Mouse (Mus musculus) telencephalon, adult 2 months (tissue): Measurements from ENCODE around the gene Rbm20.
"Not testable (repeated sequence)": the region's sequence is repeated elsewhere in the genome, so short reads cannot be mapped to it uniquely, and the experiment has no call there.

Experiments
- DNase-seq: peaks from one replicate; pipeline ENCODE4 v3.0.0-alpha.2; 2011; ENCODE audit warnings: low read depth, low spot score

The Rbm20 gene

DNA sequence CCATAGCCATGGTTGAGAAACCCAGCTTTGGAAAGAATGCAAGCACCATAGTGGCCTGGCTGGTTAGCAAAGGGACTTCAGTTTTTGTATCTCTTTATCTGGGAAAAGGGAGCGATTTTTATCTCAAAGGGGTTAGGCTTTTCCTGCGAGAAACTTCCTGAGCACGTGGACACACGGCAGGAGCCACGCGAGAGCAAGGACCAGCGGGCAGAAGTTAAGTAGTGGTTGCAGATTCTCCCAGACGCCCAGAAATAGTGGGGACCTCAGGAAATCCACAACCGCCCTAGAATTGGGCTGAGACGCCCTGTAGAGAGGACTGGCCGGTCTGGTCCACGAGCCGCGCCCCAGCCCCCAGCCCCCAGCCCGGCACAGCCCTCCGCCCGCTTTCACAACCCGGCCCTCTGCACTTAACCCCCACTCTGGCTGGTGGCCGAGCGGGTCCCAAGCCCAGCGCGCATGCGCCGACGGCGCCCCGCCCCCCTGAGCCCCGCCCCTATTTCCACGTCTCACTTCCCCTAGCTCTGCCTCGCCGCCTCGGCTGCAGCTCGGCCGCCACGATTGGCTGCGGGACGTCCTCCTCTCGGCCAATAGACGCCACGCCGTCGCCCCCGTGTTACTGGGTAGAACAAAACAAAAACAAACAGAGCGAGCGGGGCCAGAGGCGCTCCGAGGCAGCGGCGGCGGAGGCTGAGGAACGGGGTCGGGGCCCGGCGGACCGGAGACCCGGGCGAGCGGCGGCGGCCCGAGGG is 225.8 kb downstream of the Rbm20 start:
- DNase-seq, result peak; percentile 92

DNA sequence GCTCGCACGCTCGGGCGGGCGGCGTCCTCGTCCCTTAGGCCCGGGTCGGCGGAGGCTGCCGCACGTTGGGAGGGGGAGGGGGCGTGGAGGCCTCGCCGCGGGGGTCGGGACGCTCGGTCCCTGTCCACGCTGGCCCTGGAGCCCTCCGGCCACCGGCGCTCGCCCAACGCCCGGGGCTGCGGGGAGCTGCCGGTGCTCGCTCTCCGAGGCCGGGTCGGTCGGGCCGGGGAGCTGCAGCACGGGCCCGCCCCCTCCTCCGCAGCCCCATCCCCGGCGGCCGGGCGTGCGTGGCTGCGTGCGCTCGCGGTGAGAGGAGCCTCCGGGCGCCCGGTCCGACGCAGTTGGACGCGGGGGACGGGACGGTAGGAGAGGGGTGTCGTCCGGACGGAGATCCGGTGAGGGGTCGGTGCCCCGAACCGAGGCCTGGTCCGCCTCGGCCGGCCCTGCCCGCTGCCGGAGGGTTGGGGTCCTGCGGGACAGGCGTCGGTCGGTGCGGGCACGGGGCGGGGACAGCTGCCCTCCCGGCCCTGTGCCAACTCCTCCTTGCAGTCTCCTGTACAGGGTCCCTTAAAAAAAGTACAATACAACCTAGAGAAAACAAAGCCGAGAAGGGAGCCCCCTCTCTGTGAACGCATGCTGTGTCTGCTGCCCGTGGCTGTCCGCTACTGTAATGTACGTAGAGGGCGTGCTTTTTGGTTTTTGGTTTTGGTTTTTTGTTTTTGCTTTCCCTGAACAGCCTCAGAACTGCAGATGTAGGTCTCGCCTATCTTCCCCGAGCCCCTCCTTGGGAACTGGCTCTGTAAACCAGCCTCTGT is 226.6 kb downstream of the Rbm20 start:
- no peak for DNase-seq

DNA sequence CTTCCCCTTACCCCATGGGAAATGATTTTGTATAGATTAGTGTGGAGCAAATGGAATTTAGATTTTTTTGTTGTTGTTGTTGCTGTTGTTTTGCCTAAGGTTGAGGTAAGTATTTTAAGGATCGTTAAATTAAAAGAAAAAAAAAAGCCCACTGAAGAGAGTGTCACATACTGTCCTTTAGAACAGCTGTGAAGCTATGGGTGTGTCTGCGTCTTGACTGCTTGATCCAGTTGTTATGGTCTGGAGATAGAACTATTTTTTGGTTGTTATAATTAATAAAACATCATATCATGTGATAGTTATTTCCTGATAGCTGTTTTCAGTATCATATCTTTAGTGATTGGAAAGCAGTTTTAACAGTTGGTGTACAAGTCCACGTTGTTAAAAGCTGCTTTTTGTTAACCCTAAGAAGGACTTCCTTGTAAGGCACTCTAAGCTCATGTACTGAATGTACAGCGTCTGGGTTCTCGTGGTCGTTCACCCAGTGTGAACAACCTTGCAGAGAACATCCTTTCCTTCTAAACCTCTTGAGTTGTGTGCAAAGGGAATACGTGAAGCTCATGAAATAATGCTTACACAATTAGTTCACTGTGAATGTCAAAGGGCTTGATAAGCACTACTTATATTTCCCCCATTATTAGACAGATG is 227.9 kb downstream of the Rbm20 start:
- DNase-seq, result no peak

DNA sequence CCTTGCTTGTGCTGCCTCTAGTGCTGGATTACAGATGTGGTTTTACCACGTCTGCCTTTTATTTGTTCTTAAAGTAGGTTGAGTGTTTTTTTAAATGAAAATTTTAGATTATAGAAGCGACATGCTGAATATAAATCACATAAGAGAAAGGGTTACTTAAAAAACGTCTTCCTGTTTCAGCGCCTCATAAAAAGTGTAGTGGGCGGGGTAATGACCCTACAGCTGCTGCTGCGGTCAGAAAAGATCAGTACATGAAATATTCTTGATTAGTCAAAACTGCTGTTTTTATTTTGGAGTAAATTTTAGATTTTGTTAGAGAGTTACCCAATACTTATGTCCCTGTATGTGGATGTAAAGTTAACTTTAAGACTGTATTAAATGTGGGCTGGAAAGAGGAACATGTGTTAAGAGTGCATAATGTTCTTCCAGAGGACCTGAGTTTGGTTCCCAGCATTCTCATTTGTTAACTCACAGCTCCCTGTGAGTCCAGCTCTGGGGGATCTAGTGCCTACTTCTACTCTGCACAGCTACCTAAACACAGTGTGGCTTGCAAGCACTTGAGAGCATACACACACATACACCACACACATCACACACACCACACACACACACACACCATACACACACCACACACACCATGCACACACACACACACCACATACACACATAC is 229.1 kb downstream of the Rbm20 start:
- no peak for DNase-seq

DNA sequence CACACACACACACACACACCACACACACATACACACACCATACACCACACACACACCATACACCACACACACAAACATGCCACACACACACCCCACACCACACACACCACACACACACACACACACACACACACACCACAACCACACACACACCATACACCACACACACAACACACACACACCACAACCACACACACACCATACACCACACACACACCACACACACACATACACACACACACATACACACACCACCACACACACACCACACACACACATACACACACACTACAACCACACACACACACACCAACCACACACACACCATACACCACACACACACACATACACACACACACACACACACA is 229.6 kb downstream of the Rbm20 start:
- not testable (repeated sequence) for DNase-seq

DNA sequence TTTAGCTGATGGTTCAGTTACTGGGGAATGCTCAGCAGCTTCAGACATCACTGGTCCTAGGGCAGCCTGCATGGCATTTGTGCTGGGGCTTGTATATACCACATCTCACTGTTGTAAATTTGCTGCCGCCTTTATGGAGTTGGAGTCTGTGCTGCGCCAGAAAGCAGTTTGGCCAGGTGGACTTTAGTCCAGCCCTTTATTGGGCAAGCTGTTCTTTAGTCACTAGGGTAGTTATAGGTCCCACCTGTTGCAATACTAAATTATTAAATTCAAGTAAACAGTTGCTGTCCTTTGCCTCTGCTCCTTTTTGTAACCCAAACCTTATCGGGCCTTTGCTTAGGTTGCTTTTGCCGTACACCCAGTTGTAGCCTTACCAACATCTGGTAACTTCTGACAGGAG is 237.8 kb downstream of the Rbm20 start:
- no peak for DNase-seq
